Mouse (Mus musculus) hindbrain, embryonic 15.5 days (tissue): ENCODE data around the gene Zmpste24. TPM values are rescaled to one million over a fixed set of nuclear protein-coding genes. Genes with fewer than 3 reads are reported as not detected.
"Not testable (repeated sequence)": the region's sequence is repeated elsewhere in the genome, so short reads cannot be mapped to it uniquely, and the experiment has no call there.

Experiments used
- ATAC-seq: fragments of 200-750 bp; cut with Nextera tagmentation; 2 replicates; pipeline ENCODE4 v1.8.0; 2017; ENCODE audit warnings: low read depth, moderate number of reproducible peaks, moderate TSS enrichment; ENCODE audit not compliant: low FRiP score
- H3K27ac ChIP-seq: fragments of 300-500 bp; sonication (generic); replicated peaks from 2 replicates; pipeline ENCODE4 v1.5.1; 2015; ENCODE audit warnings: mild to moderate bottlenecking, inconsistent platforms
- H3K27me3 ChIP-seq: fragments of 300-500 bp; sonication (generic); 2 replicates; pipeline ENCODE4 v1.6.1; 2015; ENCODE audit warnings: control low read depth, inconsistent platforms
- H3K36me3 ChIP-seq: fragments of 300-500 bp; sonication (generic); 2 replicates; pipeline ENCODE4 v1.6.1; 2015; ENCODE audit warnings: control low read depth, inconsistent platforms
- H3K4me1 ChIP-seq: fragments of 300-500 bp; sonication (generic); replicated peaks from 2 replicates; pipeline ENCODE4 v1.6.1; 2015; ENCODE audit warnings: control low read depth, inconsistent platforms
- H3K4me2 ChIP-seq: fragments of 300-500 bp; sonication (generic); 2 replicates; pipeline ENCODE4 v1.6.1; 2015; ENCODE audit warnings: moderate library complexity, mild to moderate bottlenecking, inconsistent platforms
- H3K4me3 ChIP-seq: fragments of 300-500 bp; sonication (generic); 2 replicates; pipeline ENCODE4 v1.5.1; 2015; ENCODE audit warnings: mild to moderate bottlenecking, inconsistent platforms
- H3K9ac ChIP-seq: fragments of 300-500 bp; sonication (generic); 2 replicates; pipeline ENCODE4 v1.6.1; 2015; ENCODE audit warnings: inconsistent platforms
- H3K9me3 ChIP-seq: fragments of 300-500 bp; sonication (generic); 2 replicates; pipeline ENCODE4 v1.6.1; 2016; ENCODE audit warnings: control low read depth, inconsistent platforms
- WGBS: fragments of 180-500 bp; shearing (Covaris S2); methylation state at CpG from one replicate; pipeline ENCODE4 v1.1.7; 2015; 5-methylcytosine and 5-hydroxymethylcytosine counted together
- polyA plus RNA-seq: library from polyadenylated mRNA; unstranded; fragments of >200 nt; fragmentation: Nextera tagmentation; extraction: Ambion mirVana; gene quantifications from 2 replicates; pipeline ENCODE4 v1.2.1, GENCODE M21; 2015

Zmpste24 gene
- polyA plus RNA-seq: 24.3 and 26.3 TPM in 2 replicates

DNA sequence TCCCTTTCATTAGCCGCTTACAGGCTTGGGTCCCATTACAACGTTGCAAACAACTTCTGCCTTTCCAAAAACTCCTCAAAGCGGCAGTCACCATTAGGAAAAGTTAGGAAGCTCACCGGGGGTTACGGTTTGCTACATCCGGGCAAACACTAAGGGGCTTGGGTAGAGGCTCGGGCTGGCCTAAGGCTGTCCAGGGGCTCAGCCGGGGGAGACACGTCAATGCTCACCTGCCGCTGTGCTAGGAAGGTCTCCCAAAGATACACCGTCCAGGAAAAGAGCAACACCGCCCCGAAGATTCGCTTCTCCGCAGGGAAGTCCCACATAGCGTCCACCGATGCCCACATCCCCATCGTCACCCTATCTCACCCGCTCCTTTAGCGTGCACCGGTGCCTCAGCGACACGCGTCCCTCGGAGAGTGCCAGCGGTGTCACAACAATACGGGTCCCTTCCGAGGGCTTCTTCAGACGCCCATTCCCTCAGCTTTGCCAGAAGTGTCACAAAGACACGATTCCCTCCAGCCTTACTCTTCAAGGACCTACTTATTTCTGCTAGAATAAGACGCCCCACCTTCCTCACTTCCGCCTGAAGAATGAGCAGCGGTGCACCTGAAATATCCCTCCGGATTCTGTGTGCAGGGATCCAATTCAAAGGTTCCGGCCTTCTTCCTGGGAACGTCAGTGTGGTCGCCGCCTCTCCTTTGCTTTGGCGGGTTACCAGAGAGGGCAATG is at the start of gene Zmpste24:
Gene Zmpste24 (minus strand): TSS at position 592 of the 729 bp plus-strand sequence.
- ATAC-seq: peak; percentile 95
- H3K27ac ChIP-seq: peak within 1 kb of the TSS; percentile 71
- no peaks in the 10 kb centered on the region for H3K9me3 ChIP-seq
- under 1% methylated on average over 39 of the region's 39 CpGs for WGBS
- peak within 1 kb of the TSS; percentile 69 for H3K9ac ChIP-seq
- peak within 1 kb of the TSS; percentile 75 for H3K4me2 ChIP-seq
- H3K4me1 ChIP-seq: peaks cover 14% of the 10 kb centered on the region
- peak within 1 kb of the TSS; percentile 76 for H3K4me3 ChIP-seq
- H3K36me3 ChIP-seq: peaks cover 20% of the 10 kb centered on the region
- no peaks in the 10 kb centered on the region for H3K27me3 ChIP-seq

DNA sequence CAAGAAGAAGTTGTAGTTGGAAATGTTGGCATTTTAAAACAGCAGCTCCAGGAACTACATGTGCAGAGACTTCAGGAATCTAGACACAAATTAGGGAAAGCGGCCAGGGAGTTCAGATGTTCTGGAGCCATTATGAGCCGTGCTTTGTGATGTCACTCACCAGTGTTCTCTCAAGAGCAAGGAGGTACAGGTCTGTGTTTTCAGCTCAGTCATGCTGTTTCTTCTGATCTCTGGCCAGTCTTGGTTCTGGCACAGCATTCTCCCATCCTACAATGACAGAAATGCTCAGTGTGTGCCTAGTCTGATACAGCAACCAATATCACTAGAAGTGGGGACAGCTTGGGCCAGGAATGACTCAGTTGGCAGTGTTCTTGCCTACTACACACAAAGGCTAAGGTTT is 11.1 kb upstream of the Zmpste24 start, which contains the start of gene Tmco2:
Gene Tmco2 (minus strand): TSS at position 101 of the 400 bp plus-strand sequence.
- no peak within 1 kb of the TSS for H3K27ac ChIP-seq
- H3K27me3 ChIP-seq: no peaks in the 10 kb centered on the region
- H3K4me3 ChIP-seq: no peak within 1 kb of the TSS
- no peaks in the 10 kb centered on the region for H3K9me3 ChIP-seq
- ATAC-seq: no peak
- WGBS: 97% methylated on average over 2 of the region's 2 CpGs
- H3K36me3 ChIP-seq: no peaks in the 10 kb centered on the region
- H3K4me2 ChIP-seq: no peak within 1 kb of the TSS
- H3K4me1 ChIP-seq: no peaks in the 10 kb centered on the region
- no peak within 1 kb of the TSS for H3K9ac ChIP-seq

GRCm38 (mm10) chr4:121103304-121103703 is 5.3 kb upstream of the Zmpste24 start:
- Histone ChIP-seq H3K4me1 (no peaks in the 10 kb centered on the region), H3K27ac (no peak overlapping the region), H3K36me3 (no peaks in the 10 kb centered on the region), H3K4me3 (no peak overlapping the region), H3K9me3 (no peaks in the 10 kb centered on the region), H3K27me3 (no peaks in the 10 kb centered on the region), H3K9ac (no peak overlapping the region), H3K4me2 (no peak overlapping the region)
- ATAC-seq: no peak
- WGBS: 88% methylated on average over 4 of the region's 4 CpGs

GRCm38 (mm10) chr4:121090211-121090610 is 7.8 kb downstream of the Zmpste24 start:
- H3K27ac ChIP-seq: no peak overlapping the region
- no peak overlapping the region for H3K4me2 ChIP-seq
- H3K9ac ChIP-seq: no peak overlapping the region
- no peak for ATAC-seq
- peaks cover 49% of the 10 kb centered on the region for H3K36me3 ChIP-seq
- H3K27me3 ChIP-seq: no peaks in the 10 kb centered on the region
- H3K4me3 ChIP-seq: no peak overlapping the region
- 94% methylated on average over 4 of the region's 4 CpGs for WGBS
- H3K4me1 ChIP-seq: no peaks in the 10 kb centered on the region
- no peaks in the 10 kb centered on the region for H3K9me3 ChIP-seq

DNA sequence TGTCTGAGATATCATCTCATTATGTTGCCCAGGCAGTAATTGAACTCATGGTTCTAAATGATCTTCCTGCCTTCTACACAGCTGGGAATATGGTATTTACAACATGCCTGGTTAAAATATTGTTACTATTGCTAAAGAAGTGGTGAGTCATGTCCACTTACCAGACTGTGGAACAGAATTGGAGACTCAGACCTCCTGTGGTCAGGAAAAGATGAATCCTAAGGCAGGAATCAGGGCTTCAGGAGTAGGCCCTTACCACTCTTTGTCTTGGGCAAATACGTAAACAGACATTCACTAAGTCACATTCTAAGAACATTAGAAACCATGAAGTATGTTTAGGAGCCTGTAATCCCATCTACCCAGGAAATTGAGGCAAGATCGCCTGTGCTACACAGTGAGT is 9.3 kb downstream of the Zmpste24 start:
- Histone ChIP-seq H3K9ac (no peak overlapping the region), H3K27ac (no peak overlapping the region), H3K27me3 (no peaks in the 10 kb centered on the region), H3K4me1 (no peaks in the 10 kb centered on the region), H3K36me3 (peaks cover 49% of the 10 kb centered on the region), H3K4me2 (no peak overlapping the region), H3K4me3 (no peak overlapping the region), H3K9me3 (no peaks in the 10 kb centered on the region)
- no peak for ATAC-seq
- 96% methylated on average over 2 of the region's 2 CpGs for WGBS

- ATAC-seq: no peak
- Histone ChIP-seq H3K9me3 (no peaks in the 10 kb centered on the region), H3K9ac (no peak overlapping the region), H3K36me3 (peaks cover 70% of the 10 kb centered on the region), H3K27ac (no peak overlapping the region), H3K4me1 (no peaks in the 10 kb centered on the region), H3K4me3 (no peak overlapping the region), H3K4me2 (no peak overlapping the region), H3K27me3 (no peaks in the 10 kb centered on the region)
These were observed 13.5 kb downstream of the Zmpste24 start for GRCm38 (mm10) chr4:121084506-121084905.

DNA sequence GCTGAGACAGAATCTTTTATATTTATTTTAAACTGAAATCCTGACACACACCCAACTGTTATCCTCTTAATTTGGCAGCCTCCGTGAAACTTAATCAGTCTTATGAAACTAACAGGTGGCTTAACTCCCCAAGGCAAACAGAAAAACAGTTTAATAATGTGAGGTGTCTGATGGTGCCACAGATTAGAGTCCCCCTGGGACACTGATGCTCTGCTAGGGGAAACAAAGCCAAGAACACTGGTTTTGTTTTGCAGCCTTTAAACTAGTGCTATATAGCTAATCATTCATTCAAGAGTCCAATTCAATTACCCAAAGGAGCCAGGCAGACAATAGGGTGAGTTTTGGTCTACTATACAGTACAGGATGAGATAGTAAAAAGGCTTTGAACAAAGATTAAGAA is 17.6 kb downstream of the Zmpste24 start:
- H3K4me2 ChIP-seq: no peak overlapping the region
- no peak for ATAC-seq
- no peaks in the 10 kb centered on the region for H3K4me1 ChIP-seq
- peaks cover 68% of the 10 kb centered on the region for H3K36me3 ChIP-seq
- 49% methylated on average over 1 of the region's 1 CpGs for WGBS
- no peak overlapping the region for H3K4me3 ChIP-seq
- H3K9me3 ChIP-seq: no peaks in the 10 kb centered on the region
- H3K27me3 ChIP-seq: no peaks in the 10 kb centered on the region
- no peak overlapping the region for H3K9ac ChIP-seq
- H3K27ac ChIP-seq: no peak overlapping the region

GRCm38 (mm10) chr4:121077915-121078646 is 20.0 kb downstream of the Zmpste24 start:
- WGBS: 46% methylated on average over 3 of the region's 3 CpGs
- peaks cover 64% of the 10 kb centered on the region for H3K36me3 ChIP-seq

GRCm38 (mm10) chr4:121074250-121074649 is 23.8 kb downstream of the Zmpste24 start:
- Histone ChIP-seq H3K9ac (no peak overlapping the region), H3K4me1 (no peaks in the 10 kb centered on the region), H3K4me3 (no peak overlapping the region), H3K4me2 (no peak overlapping the region), H3K9me3 (no peaks in the 10 kb centered on the region), H3K27ac (no peak overlapping the region), H3K36me3 (peaks cover 46% of the 10 kb centered on the region), H3K27me3 (no peaks in the 10 kb centered on the region)
- WGBS: 77% methylated on average over 4 of the region's 4 CpGs
- ATAC-seq: no peak

More at GRCm38 (mm10) chr4:121077915-121078646, 20.0 kb downstream of the Zmpste24 start:
- Histone ChIP-seq H3K9me3 (no peaks in the 10 kb centered on the region), H3K4me1 (no peaks in the 10 kb centered on the region), H3K4me2 (no peak overlapping the region), H3K9ac (no peak overlapping the region), H3K4me3 (no peak overlapping the region), H3K27ac (no peak overlapping the region), H3K27me3 (no peaks in the 10 kb centered on the region)
- ATAC-seq: no peak

- Histone ChIP-seq H3K9ac (no peak overlapping the region), H3K27ac (no peak overlapping the region), H3K36me3 (peaks cover 48% of the 10 kb centered on the region), H3K4me3 (no peak overlapping the region), H3K9me3 (no peaks in the 10 kb centered on the region), H3K4me1 (no peaks in the 10 kb centered on the region), H3K27me3 (no peaks in the 10 kb centered on the region), H3K4me2 (no peak overlapping the region)
- no peak for ATAC-seq
- WGBS: 90% methylated on average over 2 of the region's 2 CpGs
These were observed 32.7 kb downstream of the Zmpste24 start for GRCm38 (mm10) chr4:121065336-121065735.

DNA sequence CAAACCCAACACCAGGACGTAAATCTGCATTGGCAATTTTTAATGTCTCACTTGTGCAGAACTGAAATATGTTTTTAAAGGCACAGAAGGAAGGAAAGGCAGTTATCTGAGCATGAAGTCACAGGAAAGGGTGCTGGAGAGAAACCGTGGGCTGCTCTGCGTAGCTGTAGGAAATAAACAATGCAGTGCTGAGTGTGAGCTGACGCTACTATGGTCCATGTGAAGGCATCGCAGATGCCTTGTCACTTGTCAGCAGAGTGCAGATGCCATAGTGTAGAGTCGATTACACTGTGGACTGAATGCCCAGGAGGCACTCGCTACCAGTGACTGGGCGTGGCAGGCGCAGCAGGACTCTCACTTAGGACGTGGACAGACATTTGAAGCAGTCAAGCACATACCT is 38.8 kb downstream of the Zmpste24 start:
- WGBS: 91% methylated on average over 10 of the region's 10 CpGs
- not testable (repeated sequence) for ATAC-seq, H3K27me3 ChIP-seq, H3K4me2 ChIP-seq, H3K27ac ChIP-seq, H3K9me3 ChIP-seq, H3K4me1 ChIP-seq, H3K9ac ChIP-seq, H3K4me3 ChIP-seq
- H3K36me3 ChIP-seq: peaks cover 15% of the 10 kb centered on the region

GRCm38 (mm10) chr4:121057032-121057431 is 41.0 kb downstream of the Zmpste24 start:
- Histone ChIP-seq H3K36me3 (peaks cover 13% of the 10 kb centered on the region), H3K4me1 (peaks cover 9% of the 10 kb centered on the region), H3K9ac (no peak overlapping the region), H3K27me3 (no peaks in the 10 kb centered on the region), H3K27ac (no peak overlapping the region), H3K9me3 (no peaks in the 10 kb centered on the region), H3K4me3 (no peak overlapping the region), H3K4me2 (no peak overlapping the region)
- WGBS: 76% methylated on average over 2 of the region's 2 CpGs
- ATAC-seq: no peak
